Mouse (Mus musculus): Measurements from ENCODE around the gene Slc8a3.

Gene Slc8a3

DNA sequence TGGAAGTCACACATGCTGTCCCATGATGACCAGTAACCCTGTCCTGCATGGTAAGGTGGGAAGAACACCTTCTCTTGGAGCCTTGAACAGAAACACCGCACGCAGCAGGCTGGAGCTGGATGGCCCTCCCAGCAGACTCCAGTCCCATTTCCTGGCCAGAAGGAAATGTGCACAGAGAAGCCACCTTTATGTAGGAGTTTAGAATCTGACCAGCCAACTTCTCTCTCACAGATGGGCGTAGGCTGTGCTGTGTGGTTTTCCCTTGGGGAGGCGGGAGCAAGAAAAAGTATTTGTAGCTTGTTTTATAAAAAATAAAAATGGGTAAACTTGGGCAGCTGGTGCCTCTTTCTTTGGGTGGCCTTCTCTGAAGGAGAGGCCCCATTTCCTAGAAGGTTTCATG is 146.9 kb downstream of the Slc8a3 start:
- in situ Hi-C loops (cut with MseI, MboI) = loop anchor here in 1 of 2 experiments (10.0 kb wide), 1 partner anchor 201 kb away; no protein-coding TSS in a partner anchor

- in situ Hi-C loops (cut with MseI, MboI) = loop anchor here (5.0 to 10.0 kb wide), 2 partner anchors 198 to 200 kb away; no protein-coding TSS in a partner anchor
These were observed 148.0 kb downstream of the Slc8a3 start for GRCm38 (mm10) chr12:81184967-81185366.

DNA sequence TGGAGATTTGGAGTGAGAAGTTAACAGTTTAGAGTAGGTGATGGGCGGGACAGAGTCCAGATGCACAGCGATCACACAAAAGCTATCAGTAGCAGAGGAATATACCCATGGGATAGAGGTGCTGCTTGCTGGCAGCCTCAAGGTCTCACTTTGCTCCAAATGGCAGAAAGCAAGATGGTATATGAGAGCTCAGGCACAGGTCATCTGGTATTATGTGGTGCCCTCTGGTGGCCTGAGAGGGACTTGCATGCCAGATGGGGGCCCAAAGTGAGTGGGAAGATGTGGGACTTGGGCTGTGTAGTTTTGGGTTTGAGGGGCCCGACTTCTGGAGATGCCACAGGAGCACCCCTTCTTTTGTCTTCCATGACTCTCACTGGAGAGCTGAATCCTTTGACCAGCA is 150.9 kb downstream of the Slc8a3 start:
- in situ Hi-C loops (cut with MseI, MboI) = loop anchor here (5.0 to 10.0 kb wide), 2 partner anchors 195 to 197 kb away; no protein-coding TSS in a partner anchor

DNA sequence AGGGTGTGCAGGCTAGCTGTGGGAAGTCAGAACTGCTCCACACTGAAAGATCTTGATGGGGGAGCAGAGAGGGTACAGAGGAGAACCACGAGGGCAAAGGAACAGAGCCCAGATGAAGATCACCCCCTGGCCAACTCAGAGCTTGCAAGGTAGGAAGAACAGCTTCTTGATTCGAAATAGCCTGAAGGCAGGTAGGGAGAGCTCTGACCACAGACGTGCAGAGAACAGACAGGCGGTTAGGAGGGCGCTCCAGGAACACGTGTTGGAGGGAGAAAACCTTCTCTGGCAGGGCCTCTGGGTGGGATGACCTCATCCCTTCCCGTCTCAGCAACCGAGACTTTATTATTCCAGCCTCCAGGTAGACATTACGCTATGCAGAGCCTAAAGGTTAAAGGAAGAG is 157.7 kb downstream of the Slc8a3 start:
- in situ Hi-C loops (cut with MseI, MboI) = no loop called here

- in situ Hi-C loops (cut with MseI, MboI) = no loop called here
These were observed 159.1 kb downstream of the Slc8a3 start for GRCm38 (mm10) chr12:81173893-81174292.

GRCm38 (mm10) chr12:81173011-81173410 is 160.0 kb downstream of the Slc8a3 start:
- in situ Hi-C loops (cut with MseI, MboI) = no loop called here

- in situ Hi-C loops (cut with MseI, MboI) = no loop called here
These were observed 162.9 kb downstream of the Slc8a3 start for GRCm38 (mm10) chr12:81170076-81170475.

- in situ Hi-C loops (cut with MseI, MboI) = no loop called here
These were observed 164.5 kb downstream of the Slc8a3 start for GRCm38 (mm10) chr12:81168494-81168893.

- in situ Hi-C loops (cut with MseI, MboI) = no loop called here
These were observed 164.9 kb downstream of the Slc8a3 start for GRCm38 (mm10) chr12:81168031-81168430.

- in situ Hi-C loops (cut with MseI, MboI) = no loop called here
These were observed 165.8 kb downstream of the Slc8a3 start for GRCm38 (mm10) chr12:81167142-81167541.

GRCm38 (mm10) chr12:81166615-81167014 is 166.4 kb downstream of the Slc8a3 start:
- in situ Hi-C loops (cut with MseI, MboI) = no loop called here

DNA sequence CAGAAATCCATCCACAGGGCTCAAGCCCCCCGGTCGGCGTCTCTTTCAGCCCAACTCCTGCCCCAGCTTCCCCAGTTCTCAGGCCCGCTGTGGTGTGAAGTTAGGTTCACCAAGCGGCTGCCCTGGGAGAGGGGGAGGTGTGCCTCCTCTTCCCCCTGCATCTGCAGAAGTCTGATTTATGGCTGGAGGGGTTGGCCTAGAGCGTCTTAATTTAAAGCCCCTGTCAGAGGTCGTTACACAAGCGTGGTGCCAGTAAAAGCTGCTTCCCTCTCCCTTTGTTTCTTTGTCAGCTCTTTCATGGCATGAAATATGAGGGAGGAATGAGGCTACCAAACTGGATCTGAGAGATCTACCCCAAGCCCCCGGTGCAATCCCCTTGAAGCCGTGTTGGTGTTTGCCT is 166.9 kb downstream of the Slc8a3 start:
- in situ Hi-C loops (cut with MseI, MboI) = no loop called here

- in situ Hi-C loops (cut with MseI, MboI) = no loop called here
These were observed 169.4 kb downstream of the Slc8a3 start for GRCm38 (mm10) chr12:81163566-81163965.

DNA sequence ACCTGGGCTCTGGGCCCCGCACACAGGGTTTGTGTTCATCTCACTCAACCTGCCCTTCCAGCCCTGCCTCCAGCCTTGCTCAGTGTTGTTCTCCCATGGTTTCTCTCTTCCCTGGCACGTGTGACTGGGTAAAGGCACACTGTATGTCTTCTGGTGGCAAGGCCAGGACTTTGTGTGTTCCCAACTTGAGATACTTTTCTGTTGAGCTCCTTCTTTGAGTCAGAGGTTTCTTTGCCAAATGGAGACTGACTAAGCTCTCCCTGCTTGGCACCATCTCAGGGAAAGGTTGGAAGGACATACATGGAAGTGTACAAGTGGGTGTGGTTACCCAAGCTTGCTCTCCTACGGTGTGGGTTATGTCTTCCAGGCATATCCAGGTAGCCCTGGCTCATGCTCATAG is 169.8 kb downstream of the Slc8a3 start:
- in situ Hi-C loops (cut with MseI, MboI) = no loop called here

DNA sequence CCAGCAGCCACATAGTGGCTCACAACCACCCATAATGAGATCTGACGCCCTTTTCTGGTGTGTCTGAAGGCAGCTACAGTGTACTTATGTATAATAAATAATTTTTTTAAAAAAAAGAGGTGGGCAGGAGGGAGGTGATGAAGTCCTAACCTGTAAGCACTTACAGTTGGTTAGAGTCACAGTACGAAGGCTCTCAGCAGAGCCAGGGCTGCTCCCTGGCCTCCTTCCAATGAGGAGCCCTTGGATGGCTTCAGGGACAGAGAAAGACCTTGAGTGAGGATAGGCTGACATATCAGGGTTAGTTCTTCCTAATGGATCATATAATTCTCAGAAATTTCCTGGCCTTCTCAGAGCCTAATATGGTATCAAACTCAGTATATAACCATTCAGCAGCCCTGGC is 171.7 kb downstream of the Slc8a3 start:
- in situ Hi-C loops (cut with MseI, MboI) = no loop called here

- in situ Hi-C loops (cut with MseI, MboI) = no loop called here
These were observed 172.1 kb downstream of the Slc8a3 start for GRCm38 (mm10) chr12:81160831-81161230.

- in situ Hi-C loops (cut with MseI, MboI) = no loop called here
These were observed 172.6 kb downstream of the Slc8a3 start for GRCm38 (mm10) chr12:81160425-81160824.

- in situ Hi-C loops (cut with MseI, MboI) = no loop called here
These were observed 173.0 kb downstream of the Slc8a3 start for GRCm38 (mm10) chr12:81159947-81160346.

DNA sequence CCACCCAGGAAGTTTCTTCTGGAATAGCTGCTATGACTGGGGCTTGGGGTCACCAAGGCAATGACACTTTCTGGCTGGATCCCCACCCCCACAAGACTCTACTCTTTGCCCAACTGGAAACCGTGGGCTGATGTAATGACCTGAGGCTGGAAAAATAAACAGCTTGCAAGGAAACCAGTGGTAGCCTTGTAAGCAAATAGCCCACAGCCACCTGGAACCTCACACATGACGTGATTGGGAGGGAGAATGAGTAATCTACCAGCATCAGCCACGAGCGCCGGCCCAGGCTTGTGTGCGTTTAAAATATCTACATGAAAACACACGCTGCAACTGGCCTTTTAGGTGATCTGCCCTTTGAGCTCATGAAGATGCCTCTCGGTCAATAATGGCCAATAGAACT is 176.1 kb downstream of the Slc8a3 start:
- in situ Hi-C loops (cut with MseI, MboI) = no loop called here

DNA sequence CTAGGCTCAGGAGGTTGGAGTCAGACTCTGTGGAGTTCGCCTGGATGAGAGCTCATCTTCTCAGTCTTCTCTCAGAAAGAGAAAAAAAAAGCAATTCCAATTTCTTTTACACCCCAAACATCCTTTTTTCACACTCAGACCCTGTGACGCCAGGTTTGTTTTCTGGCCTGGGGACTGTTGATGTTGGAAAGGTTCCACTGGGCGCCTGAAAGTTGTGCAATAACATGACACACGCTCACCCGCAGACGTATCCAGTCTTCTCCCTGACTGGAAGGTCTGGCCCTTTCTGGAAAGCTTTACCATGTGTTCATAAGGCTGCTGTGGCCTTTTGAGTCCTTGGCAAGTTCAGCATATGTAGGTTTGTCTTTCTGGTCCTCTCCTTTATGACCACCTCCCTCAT is 177.3 kb downstream of the Slc8a3 start:
- in situ Hi-C loops (cut with MseI, MboI) = no loop called here

DNA sequence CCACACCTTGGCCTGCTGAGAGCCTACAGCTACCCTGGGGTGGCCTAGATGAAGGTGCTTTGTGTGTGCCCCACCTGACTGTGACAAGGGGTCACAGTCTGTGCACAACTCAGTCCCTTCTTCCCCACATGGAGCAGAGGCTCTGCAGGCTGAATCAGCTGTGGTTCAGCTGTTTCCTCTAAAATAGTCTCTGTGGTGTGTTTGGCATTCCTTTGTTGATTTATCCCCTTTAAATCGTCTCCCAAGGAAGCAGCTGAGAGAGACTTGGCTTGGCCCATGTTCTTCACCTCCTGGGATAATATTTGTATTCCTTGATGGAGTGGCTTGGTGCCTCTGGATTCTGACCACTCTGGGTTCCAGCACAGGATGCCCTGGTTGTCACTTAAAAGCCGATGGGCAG is 180.9 kb downstream of the Slc8a3 start:
- in situ Hi-C loops (cut with MseI, MboI) = no loop called here

DNA sequence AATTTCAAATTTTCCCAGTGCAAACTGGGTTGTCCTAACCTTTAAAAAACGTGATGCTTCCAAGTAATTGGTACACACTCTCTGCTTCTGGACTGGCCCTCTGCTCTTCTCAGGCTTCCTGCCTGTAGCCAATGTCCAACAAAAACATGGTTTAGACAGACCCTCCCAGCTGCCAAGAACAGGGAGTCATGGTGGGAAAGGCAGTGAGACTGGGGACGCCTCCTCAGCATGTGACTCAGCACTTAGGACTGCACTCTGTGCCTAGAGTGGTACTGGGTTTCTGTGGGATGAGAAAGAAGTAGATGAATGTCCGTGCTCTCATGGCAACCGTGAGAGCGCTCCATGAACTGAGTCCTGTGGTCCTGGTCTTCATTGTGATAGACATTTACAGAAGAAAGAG is 182.1 kb downstream of the Slc8a3 start:
- in situ Hi-C loops (cut with MseI, MboI) = no loop called here

GRCm38 (mm10) chr12:81147956-81148355 is 185.0 kb downstream of the Slc8a3 start:
- in situ Hi-C loops (cut with MseI, MboI) = no loop called here

Measured in mouse trophoblast stem cell (cell line).